Mouse (Mus musculus) heart, embryonic 10.5 days (tissue): Measurements from ENCODE around the gene Crybb1. TPM values are rescaled to one million over a fixed set of nuclear protein-coding genes. Genes with fewer than 3 reads are reported as not detected.

Source experiments
- DNase-seq: peaks from one replicate; pipeline ENCODE4 v3.0.0-alpha.2; 2017; ENCODE audit warnings: low spot score
- H3K27ac ChIP-seq: fragments of 300-500 bp; sonication (generic); 2 replicates; pipeline ENCODE4 v1.5.1; 2016; ENCODE audit warnings: mild to moderate bottlenecking
- H3K27me3 ChIP-seq: fragments of 300-500 bp; sonication (generic); 2 replicates; pipeline ENCODE4 v1.6.1; 2016; ENCODE audit warnings: mild to moderate bottlenecking; ENCODE audit not compliant: poor library complexity, insufficient read depth, severe bottlenecking
- H3K36me3 ChIP-seq: fragments of 300-500 bp; sonication (generic); 2 replicates; pipeline ENCODE4 v1.6.1; 2016; ENCODE audit warnings: mild to moderate bottlenecking, moderate library complexity
- H3K4me1 ChIP-seq: fragments of 300-500 bp; sonication (generic); 2 replicates; pipeline ENCODE4 v1.6.1; 2016; ENCODE audit warnings: mild to moderate bottlenecking
- H3K4me3 ChIP-seq: fragments of 300-500 bp; sonication (generic); 2 replicates; pipeline ENCODE4 v1.5.1; 2016; ENCODE audit warnings: mild to moderate bottlenecking, moderate library complexity
- H3K9me3 ChIP-seq: fragments of 300-500 bp; sonication (generic); 2 replicates; pipeline ENCODE4 v1.6.1; 2016; ENCODE audit warnings: mild to moderate bottlenecking, moderate library complexity
- WGBS: fragments of 180-500 bp; shearing (Covaris S2); methylation state at CpG from one replicate; pipeline ENCODE4 v1.1.7; 2016; 5-methylcytosine and 5-hydroxymethylcytosine counted together
- polyA plus RNA-seq: library from polyadenylated mRNA; unstranded; fragments of >200 nt; fragmentation: Nextera tagmentation; extraction: Ambion mirVana; gene quantifications from 2 replicates; pipeline ENCODE4 v1.2.1, GENCODE M21; 2016

The Crybb1 gene
- polyA plus RNA-seq = not detected in 2 replicates

- H3K4me1 ChIP-seq = peaks cover 17% of the 10 kb centered on the region
- peaks cover 75% of the 10 kb centered on the region for H3K27me3 ChIP-seq
- no peaks in the 10 kb centered on the region for H3K36me3 ChIP-seq
- H3K4me3 ChIP-seq = no peak within 1 kb of the TSS
- no peak within 1 kb of the TSS for H3K27ac ChIP-seq
- no peak for DNase-seq
- WGBS = 60% methylated on average over 3 of the region's 3 CpGs
- H3K9me3 ChIP-seq = no peaks in the 10 kb centered on the region
Measured at GRCm38 (mm10) chr5:112255426-112255825, at the start of gene Crybb1. Gene Crybb1, plus strand, starts transcription at chr5:112255815.

DNA sequence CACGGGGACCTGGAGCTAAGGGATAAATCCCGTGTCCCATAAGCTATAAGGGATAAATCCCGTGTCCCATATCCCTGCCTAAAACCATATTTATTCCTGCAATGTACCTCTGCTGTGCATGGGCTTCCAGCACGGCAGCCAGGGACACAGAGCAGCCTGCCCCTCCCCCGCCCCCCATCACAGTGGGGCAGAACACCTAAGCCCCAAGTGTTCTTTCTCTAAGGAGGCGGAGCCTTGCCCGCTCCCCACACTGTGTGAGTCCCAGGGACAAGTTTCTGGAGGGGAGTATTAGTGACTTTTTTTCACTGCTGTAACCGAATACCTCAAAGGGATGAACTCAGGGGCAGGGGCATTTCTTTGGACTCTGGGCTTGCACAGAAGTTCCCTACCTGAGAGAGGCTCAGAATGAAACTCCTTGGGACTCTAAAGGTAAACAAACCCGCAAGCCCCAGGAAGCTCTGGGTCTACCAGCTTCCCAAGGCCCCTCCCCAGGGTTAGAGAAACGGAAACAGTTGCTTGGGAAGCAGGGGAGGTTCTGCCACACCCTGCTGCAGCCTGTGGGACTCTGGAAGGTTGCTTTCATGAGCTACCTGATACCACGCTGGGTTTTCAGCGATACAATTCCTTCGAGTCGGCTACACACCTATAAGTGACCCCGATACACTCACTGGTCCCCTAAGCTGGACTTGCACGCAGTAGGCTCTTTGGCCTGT is 48.9 kb upstream of the Crybb1 start:
- WGBS = 18% methylated on average over 16 of the region's 16 CpGs
- Histone ChIP-seq H3K4me1 (peaks cover 15% of the 10 kb centered on the region), H3K9me3 (no peaks in the 10 kb centered on the region), H3K4me3 (no peak overlapping the region), H3K27ac (peak overlapping the region; percentile 6), H3K36me3 (no peaks in the 10 kb centered on the region), H3K27me3 (peaks cover 26% of the 10 kb centered on the region)
- DNase-seq = no peak

DNA sequence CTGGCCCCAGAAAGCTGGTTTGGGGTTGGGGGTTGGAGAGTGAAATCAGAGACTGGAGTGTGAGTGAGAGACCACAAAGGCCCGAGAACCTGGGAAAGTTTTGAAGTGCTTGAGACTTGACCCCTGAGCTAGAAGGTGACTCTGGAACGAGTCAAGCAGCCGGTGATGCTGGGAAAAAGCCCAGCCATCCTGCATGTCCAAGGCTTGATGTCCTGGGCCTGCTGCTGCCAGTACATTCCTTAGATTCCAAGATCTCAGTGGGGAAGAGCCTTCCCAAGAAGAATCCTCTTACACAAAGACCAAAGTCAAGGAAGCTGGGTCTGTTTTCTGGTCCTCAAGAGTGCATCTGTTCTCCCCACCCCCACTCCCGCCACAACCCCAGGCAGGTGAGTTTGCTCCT is 47.3 kb upstream of the Crybb1 start:
- no peak overlapping the region for H3K27ac ChIP-seq
- peaks cover 26% of the 10 kb centered on the region for H3K27me3 ChIP-seq
- H3K4me1 ChIP-seq = peaks cover 18% of the 10 kb centered on the region
- DNase-seq = no peak
- H3K36me3 ChIP-seq = no peaks in the 10 kb centered on the region
- H3K4me3 ChIP-seq = no peak overlapping the region
- 13% methylated on average over 4 of the region's 4 CpGs for WGBS
- no peaks in the 10 kb centered on the region for H3K9me3 ChIP-seq

DNA sequence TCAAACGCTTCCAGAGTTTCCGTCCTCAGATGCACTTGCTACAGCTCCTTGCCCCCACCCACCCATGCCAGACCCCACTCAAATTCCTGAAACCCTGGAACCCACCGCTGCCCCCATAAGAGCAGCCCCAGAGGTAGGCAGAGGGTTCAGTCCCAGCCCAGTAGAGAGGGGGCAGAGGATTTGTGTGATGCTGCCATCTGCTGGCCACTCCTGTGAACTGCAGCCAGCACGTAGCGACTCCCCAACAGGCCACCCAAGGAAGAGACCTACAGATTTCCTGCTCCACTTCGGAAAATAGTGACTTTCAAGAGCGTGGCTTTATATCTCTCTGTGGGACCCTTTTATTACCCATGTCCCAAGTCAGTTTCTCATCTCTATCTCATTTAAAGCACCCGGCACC is 45.5 kb upstream of the Crybb1 start:
- WGBS = 32% methylated on average over 8 of the region's 8 CpGs
- H3K27ac ChIP-seq = no peak overlapping the region
- H3K36me3 ChIP-seq = no peaks in the 10 kb centered on the region
- H3K9me3 ChIP-seq = no peaks in the 10 kb centered on the region
- no peak for DNase-seq
- H3K27me3 ChIP-seq = peaks cover 19% of the 10 kb centered on the region; the same call in 1 of the 2 replicates
- H3K4me3 ChIP-seq = no peak overlapping the region
- peaks cover 29% of the 10 kb centered on the region for H3K4me1 ChIP-seq

GRCm38 (mm10) chr5:112211911-112212310 is 43.7 kb upstream of the Crybb1 start:
- 86% methylated on average over 7 of the region's 7 CpGs for WGBS
- DNase-seq = no peak

GRCm38 (mm10) chr5:112212711-112213264 is 42.8 kb upstream of the Crybb1 start:
- Histone ChIP-seq H3K4me1 (peaks cover 36% of the 10 kb centered on the region), H3K9me3 (no peaks in the 10 kb centered on the region), H3K27ac (no peak overlapping the region), H3K27me3 (peaks cover 31% of the 10 kb centered on the region), H3K4me3 (no peak overlapping the region), H3K36me3 (no peaks in the 10 kb centered on the region)
- DNase-seq = no peak
- 70% methylated on average over 6 of the region's 6 CpGs for WGBS

More at GRCm38 (mm10) chr5:112211911-112212310, 43.7 kb upstream of the Crybb1 start:
- H3K36me3 ChIP-seq = no peaks in the 10 kb centered on the region
- H3K27ac ChIP-seq = no peak overlapping the region
- peaks cover 26% of the 10 kb centered on the region for H3K27me3 ChIP-seq
- no peaks in the 10 kb centered on the region for H3K9me3 ChIP-seq
- no peak overlapping the region for H3K4me3 ChIP-seq
- H3K4me1 ChIP-seq = peaks cover 39% of the 10 kb centered on the region

DNA sequence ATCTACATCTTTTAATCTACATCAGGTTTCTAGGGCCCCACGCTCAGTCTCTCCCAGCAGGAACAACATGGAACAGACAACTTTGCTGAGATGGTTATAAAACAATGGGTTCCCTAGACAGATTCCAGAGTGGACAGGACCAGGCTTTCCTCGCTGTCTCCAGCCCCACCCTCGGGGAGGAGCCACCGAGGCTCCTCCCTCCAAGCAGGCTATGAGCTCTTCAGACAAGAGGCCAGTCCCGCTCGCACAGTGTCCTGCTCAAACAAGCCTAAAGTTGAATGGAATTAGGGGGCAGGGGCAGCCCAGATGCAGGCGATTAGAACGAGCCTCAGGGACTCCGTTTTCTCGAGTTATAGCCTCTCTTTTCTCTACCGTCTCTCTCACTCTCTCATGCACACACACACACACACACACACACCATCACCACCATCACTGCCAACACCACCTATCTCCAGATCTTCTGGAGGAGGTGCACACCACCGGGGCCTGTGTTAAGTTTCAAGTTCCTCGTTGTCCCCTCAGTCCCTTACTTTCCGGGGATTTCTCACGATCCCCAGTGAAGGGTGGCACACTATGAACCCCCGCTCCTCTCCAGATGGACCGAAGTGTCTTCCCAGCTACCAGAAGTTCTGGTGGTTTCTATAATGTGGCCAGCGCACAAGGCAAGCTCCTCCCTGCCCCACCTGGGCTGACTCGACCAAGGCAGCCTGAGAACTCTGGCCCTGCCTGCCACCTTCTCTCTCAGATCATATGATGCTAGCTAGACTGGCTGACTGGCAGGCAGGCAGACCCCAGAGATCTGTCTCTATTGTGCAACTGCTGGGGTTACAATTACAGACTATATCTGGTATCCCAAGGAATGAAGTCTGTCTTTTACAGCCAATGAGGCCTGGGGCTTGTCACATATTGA is 42.0 kb upstream of the Crybb1 start:
- WGBS = 45% methylated on average over 19 of the region's 19 CpGs
- no peaks in the 10 kb centered on the region for H3K36me3 ChIP-seq
- no peak for DNase-seq
- H3K4me3 ChIP-seq = no peak overlapping the region
- H3K27me3 ChIP-seq = peaks cover 37% of the 10 kb centered on the region
- no peaks in the 10 kb centered on the region for H3K9me3 ChIP-seq
- H3K27ac ChIP-seq = peak overlapping the region; percentile 31
- H3K4me1 ChIP-seq = peaks cover 34% of the 10 kb centered on the region

DNA sequence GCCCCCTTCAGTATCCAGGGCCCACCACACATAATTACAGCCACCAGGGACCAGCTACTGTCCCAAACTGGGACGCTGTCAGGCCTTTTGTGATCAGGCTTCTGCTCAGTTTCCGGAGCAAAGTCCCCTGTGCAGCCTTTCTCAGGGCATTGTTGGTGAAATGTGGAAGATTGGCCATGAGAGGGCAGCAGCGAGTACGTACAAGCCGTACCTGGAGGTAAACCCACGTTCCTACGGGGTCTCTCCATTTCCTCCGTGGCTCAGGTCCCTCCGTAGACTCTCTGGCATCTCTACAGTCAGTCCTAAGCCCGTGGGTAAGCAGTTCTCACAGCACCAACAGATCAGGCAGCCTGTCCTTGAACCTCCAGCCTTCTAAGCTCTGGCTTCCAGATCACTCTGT is 41.2 kb upstream of the Crybb1 start:
- H3K27ac ChIP-seq = peak overlapping the region; percentile 30; the same call in 1 of the 2 replicates
- peaks cover 46% of the 10 kb centered on the region for H3K27me3 ChIP-seq

DNA sequence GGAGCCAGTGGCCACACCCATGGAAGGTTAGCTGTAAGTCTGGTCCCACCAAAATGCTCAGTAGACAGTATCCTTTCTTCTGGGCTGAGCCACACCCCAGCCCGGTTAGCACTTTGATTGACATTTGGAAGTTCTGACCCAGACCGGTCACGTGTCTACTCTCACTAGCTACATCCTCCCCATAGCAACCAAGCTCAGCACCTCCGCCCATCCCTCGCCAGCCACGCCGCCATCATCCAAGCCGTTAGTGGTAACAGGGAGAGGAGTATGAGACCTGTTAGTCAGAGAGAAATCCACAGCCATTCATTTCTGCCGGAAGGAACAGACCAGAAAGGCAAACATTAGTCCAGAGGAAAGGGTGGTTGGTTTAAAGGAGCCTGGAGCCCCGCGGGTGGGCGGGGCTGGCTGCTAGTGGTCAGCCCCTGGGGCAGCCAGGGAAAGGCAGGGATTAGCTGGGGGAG is 40.3 kb upstream of the Crybb1 start:
- Histone ChIP-seq H3K4me1 (peaks cover 48% of the 10 kb centered on the region), H3K9me3 (no peaks in the 10 kb centered on the region), H3K27ac (peak overlapping the region; percentile 81), H3K4me3 (peak overlapping the region; percentile 23; the same call in 1 of the 2 replicates), H3K36me3 (no peaks in the 10 kb centered on the region), H3K27me3 (peaks cover 55% of the 10 kb centered on the region)
- DNase-seq = no peak
- 21% methylated on average over 12 of the region's 12 CpGs for WGBS

More for the DNA sequence above, 41.2 kb upstream of the Crybb1 start:
- Histone ChIP-seq H3K36me3 (no peaks in the 10 kb centered on the region), H3K9me3 (no peaks in the 10 kb centered on the region), H3K4me1 (peaks cover 42% of the 10 kb centered on the region), H3K4me3 (no peak overlapping the region; the same call in 1 of the 2 replicates)
- 3% methylated on average over 10 of the region's 10 CpGs for WGBS
- DNase-seq = peak; percentile 86

DNA sequence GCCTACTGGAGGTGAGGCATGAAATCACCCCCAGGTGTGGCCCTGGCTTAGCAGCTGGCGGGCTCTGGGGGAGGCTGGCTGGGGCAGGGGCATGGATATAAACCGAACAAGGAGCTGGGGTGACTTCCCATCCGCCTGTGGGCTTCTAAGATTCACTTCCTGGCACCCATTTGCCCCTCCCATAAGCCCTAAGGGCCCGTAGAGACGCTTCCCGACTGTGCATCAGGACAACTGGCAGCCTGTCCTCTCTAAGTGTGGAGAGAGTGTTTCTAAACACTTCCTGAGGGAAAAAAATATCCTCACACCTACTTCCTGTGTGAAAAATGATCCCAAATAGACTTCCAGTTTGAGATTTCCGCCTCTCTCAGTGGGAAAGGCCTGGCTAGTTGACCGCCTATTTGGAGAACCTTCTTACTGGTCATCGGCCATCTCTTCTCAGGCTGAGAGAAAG is 39.8 kb upstream of the Crybb1 start:
- H3K9me3 ChIP-seq = no peaks in the 10 kb centered on the region
- peaks cover 60% of the 10 kb centered on the region for H3K27me3 ChIP-seq
- no peaks in the 10 kb centered on the region for H3K36me3 ChIP-seq
- peak overlapping the region; percentile 23; the same call in 1 of the 2 replicates for H3K4me3 ChIP-seq
- DNase-seq = no peak
- peak overlapping the region; percentile 81 for H3K27ac ChIP-seq
- WGBS = 42% methylated on average over 9 of the region's 9 CpGs
- peaks cover 48% of the 10 kb centered on the region for H3K4me1 ChIP-seq

- Histone ChIP-seq H3K9me3 (no peaks in the 10 kb centered on the region), H3K27me3 (peaks cover 63% of the 10 kb centered on the region)
- 81% methylated on average over 7 of the region's 7 CpGs for WGBS
Measured at GRCm38 (mm10) chr5:112216335-112216734, 39.3 kb upstream of the Crybb1 start.

DNA sequence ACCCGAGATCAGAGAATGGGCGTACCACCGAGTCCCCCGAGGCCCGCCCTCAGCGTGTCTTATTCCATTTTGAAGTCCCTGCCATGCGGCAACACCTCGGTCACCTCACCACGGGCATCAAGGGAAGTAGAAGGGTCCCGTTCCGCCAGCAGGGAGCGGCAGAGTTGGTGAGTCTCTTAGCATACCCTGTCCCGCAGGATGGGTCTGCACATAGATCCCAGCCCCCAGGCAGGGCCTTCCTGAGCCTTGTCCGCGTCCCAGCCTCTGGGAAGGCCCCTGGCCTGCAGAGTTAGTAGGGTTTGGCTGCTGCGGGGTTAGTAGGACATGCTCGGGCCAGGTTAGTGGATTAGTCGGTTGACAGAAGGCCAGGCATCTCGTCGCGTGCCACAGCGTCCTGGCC is 38.6 kb upstream of the Crybb1 start:
- DNase-seq = no peak
- no peaks in the 10 kb centered on the region for H3K36me3 ChIP-seq
- H3K9me3 ChIP-seq = no peaks in the 10 kb centered on the region
- no peak overlapping the region for H3K27ac ChIP-seq
- H3K4me1 ChIP-seq = peaks cover 52% of the 10 kb centered on the region
- H3K27me3 ChIP-seq = peaks cover 68% of the 10 kb centered on the region
- H3K4me3 ChIP-seq = no peak overlapping the region
- 53% methylated on average over 22 of the region's 22 CpGs for WGBS

More at GRCm38 (mm10) chr5:112216335-112216734, 39.3 kb upstream of the Crybb1 start:
- no peak for DNase-seq
- peak overlapping the region; percentile 48; the same call in 1 of the 2 replicates for H3K27ac ChIP-seq
- H3K36me3 ChIP-seq = no peaks in the 10 kb centered on the region
- no peak overlapping the region for H3K4me3 ChIP-seq
- H3K4me1 ChIP-seq = peaks cover 49% of the 10 kb centered on the region
